Mouse (Mus musculus): Measurements from ENCODE around the gene Secisbp2l. TPM values are rescaled to one million over a fixed set of nuclear protein-coding genes. Genes with fewer than 3 reads are reported as not detected.

The Secisbp2l gene
- total and polyA plus RNA-seq, 3 experiments = 4.8 to 25.3 (median 24.6) TPM

DNA sequence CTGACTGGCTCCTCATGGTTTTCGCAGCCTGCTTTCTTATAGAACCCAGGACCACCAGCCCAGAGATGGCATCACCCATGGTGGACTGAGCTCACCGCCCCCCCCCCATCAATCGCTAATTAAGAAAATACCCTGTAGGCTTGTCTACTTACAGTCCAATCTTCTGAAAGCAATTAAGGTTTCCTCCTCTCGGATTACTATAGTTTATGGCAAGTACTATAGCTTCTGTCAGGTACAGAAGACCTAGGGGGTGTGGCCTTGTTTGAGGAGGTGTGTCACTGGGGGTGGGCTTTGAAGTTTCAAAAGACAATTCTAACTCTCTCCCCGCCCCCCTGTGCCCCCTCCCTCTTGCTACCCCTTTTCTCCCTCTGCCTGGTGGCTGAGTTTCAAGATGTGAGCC, 6.6 kb upstream of the Secisbp2l start:
- TF ChIP-seq TAL1 (conservative IDR thresholded peaks at IDR 0.05; ENCODE audit: low read depth, low read length) (no peak), GATA1 (IDR thresholded peaks at IDR 0.05; ENCODE audit: borderline replicate concordance, low read length) (no peak), GATA2 (IDR thresholded peaks at IDR 0.05; ENCODE audit: borderline replicate concordance, low read depth, low read length) (no peak), POLR2AphosphoS5 (IDR thresholded peaks at IDR 0.05; ENCODE audit: insufficient replicate concordance, low read depth, low read length) (no peak), CTCF (IDR thresholded peaks at IDR 0.05; ENCODE audit: low read depth, low read length) (no peak)
- H3K9me3 ChIP-seq (replicated peaks) = no peaks in the 10 kb centered on the region
- no peaks in the 10 kb centered on the region for H3K4me1 ChIP-seq (ENCODE audit: insufficient read depth, low read depth, low read length)
- H3K27me3 ChIP-seq (ENCODE audit: insufficient read depth, low read length) = peaks cover 53% of the 10 kb centered on the region
- ATAC-seq (ENCODE audit: extremely low read depth, insufficient number of reproducible peaks, low FRiP score, poor library complexity, severe bottlenecking) (no peak), DNase-seq (ENCODE audit: low spot score) (no peak)
- no peaks in the 10 kb centered on the region for H3K36me3 ChIP-seq (replicated peaks)
- H3K4me3 ChIP-seq (ENCODE audit: low read depth, low read length) = no peak overlapping the region

DNA sequence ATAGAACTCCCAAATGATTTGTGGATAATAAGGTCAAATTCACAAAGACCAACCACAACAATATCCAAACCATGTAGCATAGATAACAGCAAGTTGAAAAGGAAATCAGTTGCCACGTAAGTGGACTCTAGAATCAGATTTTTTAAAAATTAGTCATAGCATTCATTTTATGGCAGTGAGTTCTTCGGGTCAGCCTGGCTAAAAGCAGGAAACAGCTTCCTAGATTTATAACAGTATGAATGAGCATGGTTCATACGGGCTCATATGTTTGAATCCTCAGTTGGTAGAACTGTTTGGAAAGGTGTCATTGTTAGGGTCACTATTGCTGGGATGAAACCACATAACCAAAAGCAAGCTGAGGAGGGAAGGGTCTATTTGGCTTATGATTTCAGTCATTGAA, 6.1 kb upstream of the Secisbp2l start:
- TF ChIP-seq GATA2 (IDR thresholded peaks at IDR 0.05; ENCODE audit: borderline replicate concordance, low read depth, low read length) (no peak), CTCF (IDR thresholded peaks at IDR 0.05; ENCODE audit: low read depth, low read length) (no peak), TAL1 (conservative IDR thresholded peaks at IDR 0.05; ENCODE audit: low read depth, low read length) (no peak), POLR2AphosphoS5 (IDR thresholded peaks at IDR 0.05; ENCODE audit: insufficient replicate concordance, low read depth, low read length) (no peak), GATA1 (IDR thresholded peaks at IDR 0.05; ENCODE audit: borderline replicate concordance, low read length) (no peak)
- no peaks in the 10 kb centered on the region for H3K9me3 ChIP-seq (replicated peaks)
- no peaks in the 10 kb centered on the region for H3K4me1 ChIP-seq (ENCODE audit: insufficient read depth, low read depth, low read length)
- DNase-seq (ENCODE audit: low spot score) (no peak), ATAC-seq (ENCODE audit: extremely low read depth, insufficient number of reproducible peaks, low FRiP score, poor library complexity, severe bottlenecking) (no peak)
- no peak overlapping the region for H3K4me3 ChIP-seq (ENCODE audit: low read depth, low read length)
- H3K27me3 ChIP-seq (ENCODE audit: insufficient read depth, low read length) = peaks cover 53% of the 10 kb centered on the region
- no peaks in the 10 kb centered on the region for H3K36me3 ChIP-seq (replicated peaks)

DNA sequence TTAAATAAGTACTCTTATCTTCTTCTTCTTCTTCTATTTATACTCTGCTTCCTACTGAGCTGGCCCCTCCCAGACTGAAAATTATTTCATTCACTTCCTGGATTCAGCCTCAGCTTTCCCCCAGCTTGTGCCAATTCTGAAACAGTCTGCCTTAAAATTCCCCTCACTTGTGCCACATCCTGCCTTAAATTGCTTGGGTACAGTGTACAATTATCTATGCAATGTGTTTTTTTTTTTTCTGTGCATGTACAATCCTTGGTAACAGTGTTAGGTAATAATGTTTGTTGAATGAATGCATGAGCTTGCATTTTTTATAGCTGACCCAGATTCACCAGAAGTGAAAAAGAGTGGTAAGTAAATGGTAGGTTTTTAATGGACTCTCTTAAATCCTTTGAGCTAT, 5.7 kb upstream of the Secisbp2l start:
- Histone ChIP-seq H3K4me3 (ENCODE audit: low read depth, low read length) (no peak overlapping the region), H3K27me3 (ENCODE audit: insufficient read depth, low read length) (peaks cover 51% of the 10 kb centered on the region), H3K4me1 (ENCODE audit: insufficient read depth, low read depth, low read length) (peaks cover 4% of the 10 kb centered on the region; the same call in 1 of the 2 replicates), H3K36me3 (replicated peaks) (no peaks in the 10 kb centered on the region), H3K9me3 (replicated peaks) (no peaks in the 10 kb centered on the region)
- no peak for TF ChIP-seq GATA2 (IDR thresholded peaks at IDR 0.05; ENCODE audit: borderline replicate concordance, low read depth, low read length)
- TF ChIP-seq POLR2AphosphoS5 (IDR thresholded peaks at IDR 0.05; ENCODE audit: insufficient replicate concordance, low read depth, low read length) = no peak
- no peak for TF ChIP-seq CTCF (IDR thresholded peaks at IDR 0.05; ENCODE audit: low read depth, low read length)
- no peak for DNase-seq (ENCODE audit: low spot score)
- no peak for ATAC-seq (ENCODE audit: extremely low read depth, insufficient number of reproducible peaks, low FRiP score, poor library complexity, severe bottlenecking)

DNA sequence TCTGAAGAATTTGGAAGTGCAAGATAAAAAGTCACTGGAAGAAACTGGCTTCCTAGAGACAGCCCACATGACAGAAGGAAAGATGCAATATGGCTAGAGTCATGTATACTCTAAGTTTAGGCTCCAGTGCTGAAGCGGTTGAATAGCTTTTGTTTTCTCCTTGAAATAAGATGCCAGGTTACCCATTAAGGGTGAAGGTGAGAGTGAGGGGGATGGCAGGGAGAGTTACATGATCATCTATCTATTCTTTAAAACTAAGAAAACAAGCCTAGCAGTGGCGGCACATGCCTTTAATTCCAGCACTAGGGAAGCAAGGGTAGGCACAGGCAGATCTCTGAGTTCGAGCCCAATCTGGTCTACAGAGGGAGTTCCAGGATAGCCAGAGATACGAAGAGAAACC, 2.4 kb upstream of the Secisbp2l start:
- no peak for ATAC-seq (ENCODE audit: extremely low read depth, insufficient number of reproducible peaks, low FRiP score, poor library complexity, severe bottlenecking)
- Histone ChIP-seq H3K27me3 (ENCODE audit: insufficient read depth, low read length) (peaks cover 24% of the 10 kb centered on the region), H3K4me1 (ENCODE audit: insufficient read depth, low read depth, low read length) (peaks cover 18% of the 10 kb centered on the region; the same call in 1 of the 2 replicates), H3K9me3 (replicated peaks) (no peaks in the 10 kb centered on the region), H3K4me3 (ENCODE audit: low read depth, low read length) (no peak overlapping the region), H3K36me3 (replicated peaks) (peaks cover 4% of the 10 kb centered on the region)
- no peak for DNase-seq (ENCODE audit: low spot score)
- TF ChIP-seq GATA1 (IDR thresholded peaks at IDR 0.05; ENCODE audit: borderline replicate concordance, low read length) (no peak), POLR2AphosphoS5 (IDR thresholded peaks at IDR 0.05; ENCODE audit: insufficient replicate concordance, low read depth, low read length) (no peak), CTCF (IDR thresholded peaks at IDR 0.05; ENCODE audit: low read depth, low read length) (no peak), TAL1 (conservative IDR thresholded peaks at IDR 0.05; ENCODE audit: low read depth, low read length) (no peak), GATA2 (IDR thresholded peaks at IDR 0.05; ENCODE audit: borderline replicate concordance, low read depth, low read length) (no peak)

DNA sequence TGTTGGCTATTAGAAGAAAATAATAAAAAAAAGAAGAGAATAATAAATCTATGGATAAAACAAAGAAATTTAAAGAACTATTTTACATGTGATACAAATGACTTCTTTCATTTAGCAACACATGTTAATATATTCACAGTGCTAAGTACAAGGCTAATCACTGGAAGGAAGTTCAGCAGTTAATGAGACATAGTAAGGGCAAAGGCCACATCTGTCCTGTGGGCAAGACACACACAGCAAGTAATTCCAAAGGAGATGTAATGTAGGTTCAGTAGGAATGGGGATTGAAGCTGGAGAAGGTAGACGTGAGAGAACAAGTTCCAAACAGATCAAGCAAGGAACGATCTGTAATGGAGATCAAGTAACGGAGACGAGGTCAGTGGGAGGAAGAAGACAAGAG, 1.7 kb upstream of the Secisbp2l start:
- DNase-seq (ENCODE audit: low spot score) (no peak), ATAC-seq (ENCODE audit: extremely low read depth, insufficient number of reproducible peaks, low FRiP score, poor library complexity, severe bottlenecking) (no peak)
- H3K9me3 ChIP-seq (replicated peaks) = no peaks in the 10 kb centered on the region
- H3K27me3 ChIP-seq (ENCODE audit: insufficient read depth, low read length) = peaks cover 22% of the 10 kb centered on the region
- H3K4me1 ChIP-seq (ENCODE audit: insufficient read depth, low read depth, low read length) = peaks cover 18% of the 10 kb centered on the region; the same call in 1 of the 2 replicates
- H3K36me3 ChIP-seq (replicated peaks) = peaks cover 8% of the 10 kb centered on the region
- TF ChIP-seq CTCF (IDR thresholded peaks at IDR 0.05; ENCODE audit: low read depth, low read length) (no peak), TAL1 (conservative IDR thresholded peaks at IDR 0.05; ENCODE audit: low read depth, low read length) (no peak), GATA1 (IDR thresholded peaks at IDR 0.05; ENCODE audit: borderline replicate concordance, low read length) (no peak), POLR2AphosphoS5 (IDR thresholded peaks at IDR 0.05; ENCODE audit: insufficient replicate concordance, low read depth, low read length) (no peak), GATA2 (IDR thresholded peaks at IDR 0.05; ENCODE audit: borderline replicate concordance, low read depth, low read length) (no peak)
- H3K4me3 ChIP-seq (ENCODE audit: low read depth, low read length) = no peak overlapping the region

DNA sequence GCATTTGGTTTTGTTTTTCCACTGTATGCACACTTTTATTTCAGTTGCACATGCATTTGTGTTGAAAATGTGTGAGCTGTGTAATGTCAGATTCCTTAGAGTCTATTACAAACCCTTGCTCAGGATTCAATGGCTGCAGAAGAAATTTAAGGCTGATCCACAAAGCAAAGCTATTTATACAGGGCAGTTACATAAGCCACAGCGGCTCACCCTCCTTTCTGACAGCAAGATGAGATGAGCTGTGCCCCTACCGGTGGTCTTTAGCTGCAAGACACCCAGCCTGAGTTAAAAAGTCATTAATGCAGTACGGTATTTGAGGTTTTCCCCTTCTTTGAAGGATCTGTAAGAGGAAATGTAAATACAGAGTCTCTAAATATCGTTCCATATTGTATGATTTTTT, 1.2 kb upstream of the Secisbp2l start:
- no peak overlapping the region for H3K4me3 ChIP-seq (ENCODE audit: low read depth, low read length)
- H3K27me3 ChIP-seq (ENCODE audit: insufficient read depth, low read length) = peaks cover 18% of the 10 kb centered on the region
- TF ChIP-seq GATA2 (IDR thresholded peaks at IDR 0.05; ENCODE audit: borderline replicate concordance, low read depth, low read length) = no peak
- no peak for TF ChIP-seq CTCF (IDR thresholded peaks at IDR 0.05; ENCODE audit: low read depth, low read length)
- no peak for TF ChIP-seq TAL1 (conservative IDR thresholded peaks at IDR 0.05; ENCODE audit: low read depth, low read length)
- TF ChIP-seq GATA1 (IDR thresholded peaks at IDR 0.05; ENCODE audit: borderline replicate concordance, low read length) = no peak
- peaks cover 9% of the 10 kb centered on the region for H3K36me3 ChIP-seq (replicated peaks)
- H3K4me1 ChIP-seq (ENCODE audit: insufficient read depth, low read depth, low read length) = peaks cover 18% of the 10 kb centered on the region; the same call in 1 of the 2 replicates
- ATAC-seq (ENCODE audit: extremely low read depth, insufficient number of reproducible peaks, low FRiP score, poor library complexity, severe bottlenecking) (no peak), DNase-seq (ENCODE audit: low spot score) (no peak)
- H3K9me3 ChIP-seq (replicated peaks) = no peaks in the 10 kb centered on the region

Data from G1E (cell line).